Mouse (Mus musculus) testis, adult 2 months (tissue): ENCODE results near the gene Axin1.

Experiments
- CTCF ChIP-seq: fragments of 200-500 bp; IDR thresholded peaks from 2 replicates; pipeline ENCODE4 v1.5.1; 2012; ENCODE audit warnings: low read depth, mild to moderate bottlenecking, inconsistent platforms, low read length, moderate library complexity; ENCODE audit not compliant: control insufficient read depth, insufficient read depth, insufficient replicate concordance
- POLR2A ChIP-seq: fragments of 200-500 bp; IDR thresholded peaks from 2 replicates; pipeline ENCODE4 v1.6.1; 2012; ENCODE audit warnings: low read depth, mild to moderate bottlenecking, inconsistent platforms, low read length, moderate library complexity; ENCODE audit not compliant: control insufficient read depth

DNA sequence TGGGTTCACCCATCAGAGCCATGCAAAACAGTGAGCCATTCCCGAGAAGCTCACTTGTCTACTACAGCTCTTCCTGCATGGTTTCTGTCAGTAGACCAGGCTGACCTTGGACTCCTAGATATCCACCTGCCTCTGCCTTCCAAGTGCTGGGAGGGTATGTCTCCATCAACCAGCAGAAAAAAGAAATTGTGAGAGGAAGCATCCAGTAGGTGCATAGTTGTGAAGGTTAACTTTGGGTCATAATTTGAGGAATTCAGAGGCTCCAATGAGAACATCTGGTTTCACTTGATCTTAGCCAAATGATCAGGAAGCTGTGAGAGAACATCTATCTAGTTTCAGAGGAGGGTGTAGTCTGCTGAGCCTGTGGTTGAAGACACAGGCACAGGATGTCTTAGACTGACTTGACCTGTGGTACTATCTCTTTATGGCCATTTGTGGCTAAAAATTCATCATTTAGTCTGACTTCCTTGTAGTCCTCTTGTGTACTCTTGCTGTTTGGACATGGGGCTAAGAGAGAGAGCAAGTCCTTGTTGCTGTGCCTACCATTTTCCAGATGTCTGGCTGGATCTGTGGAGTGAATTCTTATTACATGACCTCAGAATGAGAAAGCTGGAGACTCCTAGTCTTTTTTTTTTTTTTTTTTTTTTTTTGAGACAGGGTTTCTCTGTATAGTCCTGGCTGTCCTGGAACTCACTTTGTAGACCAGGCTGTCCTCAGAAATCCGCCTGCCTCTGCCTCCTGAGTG, 13.6 kb downstream of the Axin1 start:
- TF ChIP-seq POLR2A (no peak), CTCF (no peak)
